Mouse (Mus musculus): ENCODE measurements around the gene Fip1l1.

The Fip1l1 gene

GRCm38 (mm10) chr5:74535240-74536021 is at the start of gene Fip1l1:
Gene Fip1l1 (plus strand): TSS chr5:74535449.
- DNase-seq (ENCODE audit: low spot score in 2 of 2), result peak; percentile 88 to 89

- DNase-seq (ENCODE audit: low spot score in 2 of 2), result no peak
Measured at GRCm38 (mm10) chr5:74492705-74493104, 42.5 kb upstream of the Fip1l1 start.

DNA sequence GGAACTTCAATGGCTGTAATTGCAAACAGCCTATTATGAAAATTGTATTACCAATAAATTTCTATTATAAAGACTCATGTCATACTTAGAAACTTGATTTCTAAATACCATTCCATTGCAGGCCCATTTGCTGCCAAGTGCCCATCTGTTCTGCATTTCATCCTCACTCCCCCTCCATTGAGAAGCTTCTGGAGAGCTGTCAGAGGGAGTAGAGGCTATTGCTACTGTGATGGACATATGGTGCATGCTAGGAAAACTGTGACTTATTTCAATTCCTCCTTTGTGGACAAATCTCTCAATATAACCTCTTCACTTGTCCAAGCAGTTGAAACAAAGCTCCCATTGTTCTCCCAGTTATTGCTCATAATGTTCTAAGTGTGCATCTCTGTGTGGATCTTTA is 23.6 kb upstream of the Fip1l1 start:
- no peak for DNase-seq (ENCODE audit: low spot score in 2 of 2)

GRCm38 (mm10) chr5:74527025-74527424 is 8.2 kb upstream of the Fip1l1 start:
- DNase-seq (ENCODE audit: low spot score in 2 of 2), result no peak

GRCm38 (mm10) chr5:74530785-74531184 is 4.5 kb upstream of the Fip1l1 start:
- DNase-seq (ENCODE audit: low spot score in 2 of 2), result no peak

- DNase-seq (ENCODE audit: low spot score in 2 of 2), result peak; percentile 97
Measured at GRCm38 (mm10) chr5:74531630-74532280, 3.5 kb upstream of the Fip1l1 start, which contains the start of gene Scfd2. Gene Scfd2 (minus strand): TSS chr5:74531759.

GRCm38 (mm10) chr5:74536180-74536947 is 1.1 kb downstream of the Fip1l1 start:
- no peak for DNase-seq (ENCODE audit: low spot score in 2 of 2)

- DNase-seq (ENCODE audit: low spot score in 2 of 2), result no peak
Measured at GRCm38 (mm10) chr5:74545606-74546005, 10.4 kb downstream of the Fip1l1 start.

DNA sequence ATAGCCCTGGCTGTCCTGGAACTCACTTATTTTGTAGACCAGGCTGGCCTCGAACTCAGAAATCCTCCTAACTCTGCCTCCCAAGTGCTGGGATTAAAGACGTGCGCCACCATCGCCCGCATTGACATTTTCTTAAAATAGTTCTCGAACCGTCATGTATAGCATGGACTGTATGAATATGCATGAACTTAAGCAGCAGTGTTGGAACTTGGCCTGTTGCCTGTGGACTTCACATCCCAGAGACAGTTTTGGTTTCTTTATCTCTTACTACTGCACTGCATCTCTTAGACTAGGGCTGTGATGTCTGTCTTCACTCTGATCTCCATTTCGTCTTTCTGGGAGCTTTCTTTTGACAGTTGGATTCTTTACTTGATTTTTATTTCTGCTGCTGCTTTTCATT is 14.3 kb downstream of the Fip1l1 start:
- DNase-seq (ENCODE audit: low spot score in 2 of 2), result peak in 1 of 2 experiments; percentile 47

DNA sequence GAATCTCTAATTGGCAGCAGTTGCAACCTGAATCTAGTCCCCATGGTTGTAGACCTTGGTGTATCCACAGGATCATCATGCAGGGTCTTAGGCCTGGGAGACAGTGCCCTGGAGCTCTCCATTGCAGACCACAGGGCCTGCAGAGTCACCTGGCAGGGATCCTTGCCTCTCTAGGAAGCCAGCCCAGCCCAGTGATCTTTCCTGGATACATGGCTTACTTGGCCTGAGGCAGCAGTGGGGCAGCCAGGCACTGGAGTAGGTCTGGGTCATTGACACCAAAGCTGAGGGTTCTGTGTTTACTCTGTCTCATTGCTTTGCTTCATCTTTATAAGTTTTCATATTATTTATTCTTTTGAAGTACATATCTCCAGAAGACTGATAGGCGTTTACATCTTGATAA is 25.9 kb downstream of the Fip1l1 start:
- DNase-seq (ENCODE audit: low spot score in 2 of 2), result no peak

DNA sequence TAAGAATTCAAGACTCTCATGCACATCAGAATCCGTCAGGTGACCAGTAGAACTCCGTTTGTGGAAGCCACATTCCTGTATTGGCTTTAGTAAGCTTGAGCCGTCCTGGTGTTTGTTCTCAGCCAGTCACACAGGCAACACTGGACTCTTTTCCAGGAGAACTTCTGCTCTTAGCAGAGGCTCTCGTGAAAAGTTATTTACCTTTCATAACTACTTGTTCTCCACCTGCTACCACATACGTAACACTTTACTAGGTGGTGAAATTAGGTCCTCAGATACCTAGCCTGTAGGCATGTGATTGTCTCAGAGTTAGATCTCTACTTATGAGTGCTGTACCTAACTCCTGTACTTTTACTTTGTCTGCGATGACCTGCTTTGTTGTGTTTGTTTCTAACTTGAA is 36.5 kb downstream of the Fip1l1 start:
- no peak for DNase-seq (ENCODE audit: low spot score in 2 of 2)

- no peak for DNase-seq (ENCODE audit: low spot score in 2 of 2)
Measured at GRCm38 (mm10) chr5:74589133-74589532, 53.9 kb downstream of the Fip1l1 start.

GRCm38 (mm10) chr5:74591413-74591812 is 56.2 kb downstream of the Fip1l1 start:
- DNase-seq (ENCODE audit: low spot score in 2 of 2), result no peak

GRCm38 (mm10) chr5:74593147-74593546 is 57.9 kb downstream of the Fip1l1 start:
- DNase-seq (ENCODE audit: low spot score in 2 of 2), result no peak

DNA sequence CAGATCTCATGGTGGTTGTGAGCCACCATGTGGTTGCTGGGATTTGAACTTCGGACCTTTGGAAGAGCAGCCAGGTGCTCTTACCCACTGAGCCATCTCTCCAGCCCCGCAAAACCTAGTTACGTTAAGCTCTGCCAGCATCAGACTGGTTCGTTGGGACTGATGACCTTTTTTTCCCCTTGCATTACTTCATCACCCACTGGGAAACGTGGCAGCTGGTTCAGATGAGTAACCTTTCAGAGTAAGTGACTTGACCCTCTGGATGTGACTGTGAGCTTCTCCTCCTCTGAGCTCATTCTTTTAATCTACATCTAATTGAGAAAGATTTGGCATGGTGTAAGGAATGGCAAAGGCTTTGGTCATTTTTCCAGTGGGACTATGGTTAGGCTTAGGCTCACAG is 64.8 kb downstream of the Fip1l1 start:
- no peak for DNase-seq (ENCODE audit: low spot score in 2 of 2)

DNA sequence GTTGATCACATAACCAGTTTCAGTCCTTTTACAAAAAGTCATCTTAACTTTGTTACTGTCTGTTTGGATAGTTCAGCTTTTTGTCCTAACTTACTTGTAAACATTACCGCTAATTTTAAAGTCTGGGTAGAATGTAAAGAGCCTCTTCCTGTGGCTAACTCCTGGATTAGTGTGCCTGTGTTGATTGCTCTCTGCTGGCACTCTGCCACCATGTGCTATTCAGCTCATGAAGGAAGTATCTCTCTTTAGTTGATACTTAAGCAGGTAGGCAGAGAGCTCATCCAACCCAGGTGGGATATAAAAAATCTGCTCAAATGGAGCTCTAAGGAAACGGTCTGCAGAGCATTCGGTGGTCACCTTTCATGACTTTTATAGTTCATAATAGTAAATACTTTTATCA is 65.9 kb downstream of the Fip1l1 start:
- DNase-seq (ENCODE audit: low spot score in 2 of 2), result no peak

GRCm38 (mm10) chr5:74601965-74602364 is 66.7 kb downstream of the Fip1l1 start:
- no peak for DNase-seq (ENCODE audit: low spot score in 2 of 2)

- no peak for DNase-seq (ENCODE audit: low spot score in 2 of 2)
Measured at GRCm38 (mm10) chr5:74602371-74602770, 67.1 kb downstream of the Fip1l1 start.

DNA sequence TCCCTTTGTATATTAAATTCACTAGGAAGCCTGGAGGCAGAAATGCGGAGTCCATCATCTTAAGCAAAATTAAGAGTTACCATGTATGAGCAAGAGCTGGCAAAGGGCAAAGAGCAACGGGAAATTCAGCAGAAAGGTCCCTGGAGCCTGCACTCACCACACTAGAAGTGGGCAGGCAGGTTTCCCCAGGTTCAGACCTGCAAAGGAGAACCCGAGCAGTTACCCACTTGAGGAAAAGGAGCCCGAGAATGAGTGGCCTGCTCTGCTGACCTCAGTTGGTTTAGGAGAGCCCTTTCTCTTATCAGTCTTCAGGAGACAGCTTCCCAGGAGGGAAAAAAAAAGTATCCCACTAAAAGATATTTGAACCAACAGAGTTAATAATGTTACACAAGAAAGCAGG is 68.1 kb downstream of the Fip1l1 start:
- DNase-seq (ENCODE audit: low spot score in 2 of 2), result no peak

GRCm38 (mm10) chr5:74606213-74606612 is 71.0 kb downstream of the Fip1l1 start:
- DNase-seq (ENCODE audit: low spot score in 2 of 2), result no peak

DNA sequence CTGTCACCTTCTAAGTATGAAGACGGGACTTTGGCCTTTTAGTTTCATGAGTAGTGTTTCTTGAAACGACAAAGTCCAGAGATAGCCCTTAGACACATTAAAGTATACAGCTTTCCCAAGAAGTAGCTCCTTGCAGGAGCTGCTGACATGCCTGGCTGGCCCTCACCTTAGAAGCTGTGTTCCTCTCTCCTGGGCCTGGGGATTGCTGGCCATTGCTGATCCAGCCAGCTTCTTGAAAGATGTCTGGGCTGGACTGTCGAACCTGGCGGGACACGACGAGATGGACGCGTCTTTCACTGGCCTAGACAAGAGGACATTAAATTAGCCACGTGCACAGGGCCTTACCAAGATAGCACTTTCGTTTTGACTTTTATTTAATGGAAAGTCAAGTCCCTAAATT is 75.3 kb downstream of the Fip1l1 start:
- no peak for DNase-seq (ENCODE audit: low spot score in 2 of 2)

GRCm38 (mm10) chr5:74612713-74613112 is 77.5 kb downstream of the Fip1l1 start:
- DNase-seq (ENCODE audit: low spot score in 2 of 2), result no peak

Measured in right cerebral cortex, postnatal 36 days (tissue).